In the genomic region with DNA sequence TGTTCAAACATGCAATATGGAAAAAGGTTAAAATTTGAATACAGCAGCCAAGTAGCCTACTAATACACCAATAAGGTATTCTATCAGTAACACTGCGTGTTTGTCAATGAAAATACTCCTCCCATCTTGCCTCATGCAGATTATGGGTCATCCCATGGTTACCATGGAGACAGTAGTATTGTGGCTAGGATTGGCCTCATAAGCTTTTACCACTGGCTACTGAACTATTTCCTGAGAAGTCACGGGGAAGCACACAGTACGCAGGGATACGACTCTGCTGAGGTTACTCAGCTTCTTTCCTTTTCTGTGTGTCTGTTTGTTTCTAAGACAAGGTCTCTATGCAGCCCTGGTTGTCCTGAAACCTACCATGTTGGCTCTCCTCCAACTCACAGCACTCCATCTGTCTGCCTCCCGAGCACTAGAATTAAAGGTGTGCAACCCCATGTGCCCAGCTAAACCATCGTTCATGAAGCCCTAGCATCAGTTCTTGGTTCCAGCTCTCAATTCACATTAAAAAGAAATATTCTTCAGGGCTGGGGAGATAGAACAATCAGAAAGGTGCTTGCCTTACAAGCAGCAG, we compare ENCODE assay signal across 16 mouse cellular contexts. TPM values are rescaled to one million over a fixed set of nuclear protein-coding genes. Genes with fewer than 3 reads are reported as not detected.
DNase-seq lines count a peak whose midpoint lies in the region; ATAC-seq lines count a peak whose summit lies in the region.
"Had no signal": no experiment of that assay in that cellular context is flagged by ENCODE, and none has a peak within 500 bp of the region (broad histone marks: within the 10 kb centered on the region; RNA-seq: fewer than 3 reads in every experiment).

No protein-coding gene starts in this region.

- H3K27me3 ChIP-seq in hindbrain, embryonic 16.5 days (replicated peaks; ENCODE audit: control insufficient read depth, insufficient read depth, low read length), result no peaks in the 10 kb centered on the region
- no peaks in the 10 kb centered on the region for H3K27me3 ChIP-seq in hindbrain, embryonic 11.5 days (ENCODE audit: control insufficient read depth, insufficient read depth, low read length)
- H3K27me3 ChIP-seq: embryonic facial prominence, embryonic 13.5 days; forebrain, embryonic 13.5 days; Patski had no signal

- no peak overlapping the region for H3K9ac ChIP-seq in hindbrain, embryonic 16.5 days (ENCODE audit: low read depth, low read length)
- H3K9ac ChIP-seq in hindbrain, embryonic 11.5 days (ENCODE audit: low read depth, low read length), result no peak overlapping the region
- H3K9ac ChIP-seq: embryonic facial prominence, embryonic 13.5 days; forebrain, embryonic 13.5 days; limb, embryonic 13.5 days had no signal

- ATAC-seq in hindbrain, embryonic 16.5 days, result 0 out of 2 replicates have a peak, but pooled peaks have one; percentile 40
- ATAC-seq in hindbrain, embryonic 11.5 days (ENCODE audit: low FRiP score), result no peak
- no peak for ATAC-seq in erythroid progenitor cell, adult 5-6 weeks (replicated peaks; ENCODE audit: low FRiP score, poor library complexity, severe bottlenecking)
- ATAC-seq: CD4-positive, CD25-positive, alpha-beta regulatory T cell, adult 4 months; forebrain, embryonic 13.5 days; Patski had no signal

- H3K4me3 ChIP-seq in hindbrain, embryonic 16.5 days (ENCODE audit: low read length), result no peak overlapping the region
- no peak overlapping the region for H3K4me3 ChIP-seq in hindbrain, embryonic 11.5 days (ENCODE audit: low read depth, low read length)
- H3K4me3 ChIP-seq: embryonic facial prominence, embryonic 13.5 days; forebrain, embryonic 13.5 days; limb, embryonic 13.5 days had no signal

- 46% methylated on average over 6 of the region's 6 CpGs for WGBS in hindbrain, embryonic 16.5 days
- 81% methylated on average over 6 of the region's 6 CpGs for WGBS in hindbrain, embryonic 11.5 days

- no peaks in the 10 kb centered on the region for H3K9me3 ChIP-seq in hindbrain, embryonic 16.5 days (ENCODE audit: control insufficient read depth, low read length)
- H3K9me3 ChIP-seq in hindbrain, embryonic 11.5 days (ENCODE audit: control insufficient read depth, low read length), result no peaks in the 10 kb centered on the region
- H3K9me3 ChIP-seq: embryonic facial prominence, embryonic 13.5 days; forebrain, embryonic 13.5 days; limb, embryonic 13.5 days had no signal

- H3K27ac ChIP-seq in hindbrain, embryonic 16.5 days (ENCODE audit: low read depth, low read length), result no peak overlapping the region
- no peak overlapping the region for H3K27ac ChIP-seq in hindbrain, embryonic 11.5 days (ENCODE audit: low read depth, low read length)
- H3K27ac ChIP-seq: embryonic facial prominence, embryonic 13.5 days; forebrain, embryonic 13.5 days; kidney, postnatal 0 days; limb, embryonic 13.5 days had no signal

- H3K4me1 ChIP-seq in hindbrain, embryonic 16.5 days (ENCODE audit: control insufficient read depth, insufficient read depth, low read depth, low read length), result no peaks in the 10 kb centered on the region; the same call in 1 of the 2 replicates
- no peaks in the 10 kb centered on the region for H3K4me1 ChIP-seq in hindbrain, embryonic 11.5 days (replicated peaks; ENCODE audit: control insufficient read depth, insufficient read depth, low read length)
- H3K4me1 ChIP-seq: embryonic facial prominence, embryonic 13.5 days; limb, embryonic 13.5 days had no signal

- no peak for DNase-seq in hindbrain, embryonic 11.5 days (ENCODE audit: low spot score)
- DNase-seq in right cerebral cortex, adult 18-20 months, result peak; percentile 24
- DNase-seq in right cerebral cortex, postnatal 36 days (ENCODE audit: low spot score in 2 of 2), result no peak
- DNase-seq in cerebellum, adult 9-10 months, result peak; percentile 90
- peak; percentile 53 for DNase-seq in retina, postnatal 1 day
- DNase-seq in lung, postnatal 36 days, result no peak
- DNase-seq: gastrocnemius, postnatal 10 days; thymus, postnatal 14 days had no signal

- no peak overlapping the region for H3K4me2 ChIP-seq in hindbrain, embryonic 16.5 days (ENCODE audit: low read length)
- H3K4me2 ChIP-seq in hindbrain, embryonic 11.5 days (replicated peaks; ENCODE audit: low read depth, low read length), result no peak overlapping the region
- H3K4me2 ChIP-seq: embryonic facial prominence, embryonic 13.5 days; forebrain, embryonic 13.5 days; limb, embryonic 13.5 days had no signal

- no peaks in the 10 kb centered on the region for H3K36me3 ChIP-seq in hindbrain, embryonic 16.5 days (ENCODE audit: control insufficient read depth, insufficient read depth, low read length)
- H3K36me3 ChIP-seq in hindbrain, embryonic 11.5 days (ENCODE audit: control insufficient read depth, insufficient read depth, low read length), result no peaks in the 10 kb centered on the region
- H3K36me3 ChIP-seq: embryonic facial prominence, embryonic 13.5 days; limb, embryonic 13.5 days had no signal

RNA-seq across cellular contexts. Expression of gene Bicdl1, which starts 36.1 kb away (rescaled TPM):
- polyA plus RNA-seq in hindbrain, embryonic 16.5 days (2015; fragmentation: Nextera tagmentation; extraction: Ambion mirVana), result 43.0 and 47.1 TPM in 2 replicates
- polyA plus RNA-seq in hindbrain, embryonic 11.5 days (2014; fragmentation: Nextera tagmentation; extraction: Ambion mirVana), result 12.0 and 15.8 TPM in 2 replicates
- total RNA-seq in erythroid progenitor cell, adult 5-6 weeks (2015; ENCODE audit: low replicate concordance), result 2.5 TPM in 2 replicates
- 0.64 TPM in 1 of 2 replicates, not detected in the other for total RNA-seq in erythroid progenitor cell, adult 5-6 weeks (2017; ENCODE audit: low replicate concordance)

Comparison
In these comparisons a context has a peak if more than half of its experiments do, and no peak if none do; other contexts are left out.
1. DNase-seq: peak in right cerebral cortex, adult 18-20 months (single experiment), cerebellum, adult 9-10 months (single experiment) and retina, postnatal 1 day (single experiment); none in hindbrain, embryonic 11.5 days (single experiment), right cerebral cortex, postnatal 36 days (0 of 2) and lung, postnatal 36 days (single experiment).